Mouse (Mus musculus) neural tube, embryonic 15.5 days (tissue): ENCODE measurements at regions not wholly inside any gene's neighbourhood (a gene's known extent, or its start where the extent isn't known, plus 50 kb on each side); places are given as distances from the start of the nearest gene placed in this dataset.

Experiments used
- ATAC-seq: fragments of 200-750 bp; cut with Nextera tagmentation; 2 replicates; pipeline ENCODE4 v1.8.0; 2017; ENCODE audit warnings: mild to moderate bottlenecking, moderate TSS enrichment, moderate library complexity; ENCODE audit not compliant: low FRiP score
- H3K27ac ChIP-seq: fragments of 300-500 bp; sonication (generic); replicated peaks from 2 replicates; pipeline ENCODE4 v1.5.1; 2015; ENCODE audit warnings: mild to moderate bottlenecking, inconsistent platforms
- H3K27me3 ChIP-seq: fragments of 300-500 bp; sonication (generic); replicated peaks from 2 replicates; pipeline ENCODE4 v1.6.1; 2015; ENCODE audit warnings: inconsistent platforms
- H3K36me3 ChIP-seq: fragments of 300-500 bp; sonication (generic); 2 replicates; pipeline ENCODE4 v1.6.1; 2015; ENCODE audit warnings: inconsistent platforms
- H3K4me1 ChIP-seq: fragments of 300-500 bp; sonication (generic); 2 replicates; pipeline ENCODE4 v1.6.1; 2015; ENCODE audit warnings: inconsistent platforms
- H3K4me2 ChIP-seq: fragments of 300-500 bp; sonication (generic); 2 replicates; pipeline ENCODE4 v1.6.1; 2015; ENCODE audit warnings: inconsistent platforms, mild to moderate bottlenecking, moderate library complexity
- H3K4me3 ChIP-seq: fragments of 300-500 bp; sonication (generic); replicated peaks from 2 replicates; pipeline ENCODE4 v1.5.1; 2015; ENCODE audit warnings: mild to moderate bottlenecking, inconsistent platforms
- H3K9ac ChIP-seq: fragments of 300-500 bp; sonication (generic); replicated peaks from 2 replicates; pipeline ENCODE4 v1.6.1; 2015; ENCODE audit warnings: mild to moderate bottlenecking, inconsistent platforms
- H3K9me3 ChIP-seq: fragments of 300-500 bp; sonication (generic); replicated peaks from 2 replicates; pipeline ENCODE4 v1.6.1; 2016; ENCODE audit warnings: inconsistent platforms
- WGBS: fragments of 180-500 bp; shearing (Covaris S2); methylation state at CpG from one replicate; pipeline ENCODE4 v1.1.7; 2015; ENCODE audit warnings: mixed read lengths; 5-methylcytosine and 5-hydroxymethylcytosine counted together

DNA sequence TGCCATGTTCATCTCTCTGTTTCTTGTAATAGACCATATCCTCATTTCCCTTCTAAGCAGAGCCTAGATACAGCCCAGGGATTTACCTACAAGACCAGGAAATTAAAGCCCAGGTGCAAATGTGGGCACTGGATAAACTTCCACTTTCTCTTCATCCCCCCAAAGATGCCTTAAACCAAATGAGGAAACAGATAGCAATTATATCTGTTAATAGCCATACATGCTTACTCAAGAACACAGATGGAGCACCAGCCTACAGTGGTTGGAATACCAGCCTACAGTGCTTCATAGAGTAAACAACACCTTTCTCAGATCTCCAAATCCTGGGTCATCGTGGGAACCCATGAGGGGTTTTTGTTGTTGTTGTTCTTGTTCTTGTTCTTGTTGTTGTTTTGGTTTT lies 141.5 kb downstream of the Dhx15 start:
- Histone ChIP-seq H3K9me3 (no peaks in the 10 kb centered on the region), H3K27ac (no peak overlapping the region), H3K9ac (no peak overlapping the region), H3K4me1 (peaks cover 8% of the 10 kb centered on the region), H3K4me2 (no peak overlapping the region), H3K4me3 (no peak overlapping the region), H3K36me3 (no peaks in the 10 kb centered on the region), H3K27me3 (no peaks in the 10 kb centered on the region)
- WGBS = 100% methylated on average over 1 of the region's 1 CpGs
- ATAC-seq = no peak

- Histone ChIP-seq H3K9me3 (no peaks in the 10 kb centered on the region), H3K36me3 (no peaks in the 10 kb centered on the region), H3K4me2 (no peak overlapping the region), H3K4me3 (no peak overlapping the region), H3K9ac (no peak overlapping the region), H3K27ac (no peak overlapping the region), H3K4me1 (peaks cover 3% of the 10 kb centered on the region), H3K27me3 (no peaks in the 10 kb centered on the region)
- no peak for ATAC-seq
- 80% methylated on average over 3 of the region's 3 CpGs for WGBS
These were observed 143.6 kb downstream of the Dhx15 start for GRCm38 (mm10) chr5:52046704-52047103.

DNA sequence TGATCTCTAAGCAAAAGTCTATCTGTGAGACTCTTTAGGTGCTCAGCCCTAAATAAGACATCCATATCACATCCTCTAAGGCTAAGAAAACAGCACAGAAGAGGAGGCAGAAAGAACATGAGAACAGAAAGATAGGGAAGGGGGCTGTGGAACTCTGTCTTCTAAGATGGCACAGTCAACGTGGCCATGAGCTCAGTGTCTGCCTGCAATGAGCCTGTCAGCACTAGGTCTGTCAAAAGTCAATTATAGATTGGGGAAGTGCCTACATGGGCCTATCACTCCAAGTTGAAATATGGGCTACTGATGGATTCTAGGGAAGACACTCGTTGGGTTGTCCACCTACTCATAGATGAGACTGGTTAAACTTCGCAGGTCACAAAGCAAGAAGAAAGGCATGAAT lies 146.2 kb downstream of the Dhx15 start:
- no peak for ATAC-seq
- WGBS = 90% methylated on average over 3 of the region's 3 CpGs

DNA sequence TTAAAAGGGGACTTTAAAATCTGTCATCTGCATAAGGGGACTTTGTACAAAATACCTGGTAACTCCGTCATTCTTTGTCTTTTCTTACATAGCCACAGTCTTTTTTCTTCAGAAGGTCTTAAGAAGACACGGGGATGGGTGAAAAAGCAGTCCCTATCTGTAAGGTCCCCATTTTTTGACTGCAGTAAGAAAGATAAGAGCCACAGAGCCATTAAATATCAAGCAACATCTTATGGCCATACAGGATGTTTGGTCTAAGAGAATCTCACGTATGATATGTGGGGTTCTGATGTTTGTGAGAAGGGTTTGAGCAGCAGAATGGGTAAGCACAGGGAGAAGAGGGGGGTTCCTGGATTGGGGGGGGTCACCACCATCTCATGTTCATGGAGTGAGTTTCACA lies 148.9 kb downstream of the Dhx15 start:
- Histone ChIP-seq H3K9ac (no peak overlapping the region), H3K9me3 (no peaks in the 10 kb centered on the region), H3K4me1 (peaks cover 8% of the 10 kb centered on the region; the same call in 1 of the 2 replicates), H3K4me2 (no peak overlapping the region), H3K4me3 (no peak overlapping the region), H3K36me3 (no peaks in the 10 kb centered on the region), H3K27me3 (no peaks in the 10 kb centered on the region), H3K27ac (no peak overlapping the region)
- ATAC-seq = no peak
- WGBS = 85% methylated on average over 3 of the region's 3 CpGs

More for the DNA sequence above, 146.2 kb downstream of the Dhx15 start:
- Histone ChIP-seq H3K27me3 (no peaks in the 10 kb centered on the region), H3K36me3 (no peaks in the 10 kb centered on the region), H3K4me3 (no peak overlapping the region), H3K4me2 (no peak overlapping the region), H3K4me1 (peaks cover 8% of the 10 kb centered on the region; the same call in 1 of the 2 replicates), H3K9ac (no peak overlapping the region), H3K9me3 (no peaks in the 10 kb centered on the region), H3K27ac (no peak overlapping the region)

DNA sequence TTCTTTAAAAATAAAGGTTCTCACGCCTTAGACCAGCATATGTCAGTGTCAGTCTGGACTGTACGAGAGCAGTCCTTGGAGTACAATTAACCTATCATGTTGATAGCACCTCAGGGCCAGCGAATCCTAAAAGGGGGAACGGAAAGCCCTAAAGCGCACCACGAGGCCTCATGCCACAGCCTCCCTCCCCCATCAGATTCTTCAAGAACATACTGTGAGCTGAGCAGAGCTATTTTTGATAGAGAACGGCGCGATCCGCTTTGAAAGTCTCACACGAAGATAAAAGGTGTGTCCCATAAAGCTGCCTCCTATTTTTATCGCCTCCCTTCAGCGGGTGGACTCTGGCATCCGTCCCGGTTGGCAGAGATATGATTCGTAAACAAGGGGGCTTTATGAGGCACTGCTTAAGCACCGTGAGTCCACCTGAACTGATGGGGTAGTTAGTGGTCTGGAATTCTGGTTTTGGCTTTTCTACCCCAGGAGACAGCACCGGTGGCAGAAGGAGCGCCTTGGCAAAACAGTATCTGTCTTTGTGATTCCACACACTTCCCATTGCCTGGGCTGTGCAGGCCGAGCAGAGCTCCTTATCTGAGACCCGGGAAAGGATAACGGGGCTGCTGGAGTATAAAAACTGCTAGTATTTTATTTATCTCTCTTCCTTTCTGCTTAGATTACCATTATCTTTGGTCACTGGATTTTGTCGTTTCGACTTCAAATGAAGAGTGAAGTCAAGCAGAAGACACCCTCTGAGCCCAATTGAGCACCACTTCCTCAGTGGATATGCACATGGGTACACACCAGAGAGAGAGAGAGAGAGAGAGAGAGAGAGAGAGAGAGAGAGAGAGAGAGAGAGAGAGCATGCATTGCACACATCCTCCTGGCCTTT lies 149.6 kb downstream of the Dhx15 start:
- H3K27me3 ChIP-seq = no peaks in the 10 kb centered on the region
- peak; percentile 47 for ATAC-seq
- no peaks in the 10 kb centered on the region for H3K36me3 ChIP-seq
- peaks cover 8% of the 10 kb centered on the region; the same call in 1 of the 2 replicates for H3K4me1 ChIP-seq
- WGBS = 57% methylated on average over 24 of the region's 24 CpGs
- H3K4me3 ChIP-seq = no peak overlapping the region
- H3K27ac ChIP-seq = no peak overlapping the region
- H3K9ac ChIP-seq = no peak overlapping the region
- H3K4me2 ChIP-seq = peak overlapping the region; percentile 17
- no peaks in the 10 kb centered on the region for H3K9me3 ChIP-seq

GRCm38 (mm10) chr5:52035339-52035738 lies 155.0 kb downstream of the Dhx15 start:
- WGBS = 92% methylated on average over 6 of the region's 6 CpGs
- H3K9ac ChIP-seq = no peak overlapping the region
- no peaks in the 10 kb centered on the region for H3K36me3 ChIP-seq
- H3K27ac ChIP-seq = no peak overlapping the region
- no peaks in the 10 kb centered on the region for H3K27me3 ChIP-seq
- ATAC-seq = no peak
- no peak overlapping the region for H3K4me3 ChIP-seq
- no peak overlapping the region for H3K4me2 ChIP-seq
- no peaks in the 10 kb centered on the region for H3K9me3 ChIP-seq
- H3K4me1 ChIP-seq = peaks cover 2% of the 10 kb centered on the region; the same call in 1 of the 2 replicates

DNA sequence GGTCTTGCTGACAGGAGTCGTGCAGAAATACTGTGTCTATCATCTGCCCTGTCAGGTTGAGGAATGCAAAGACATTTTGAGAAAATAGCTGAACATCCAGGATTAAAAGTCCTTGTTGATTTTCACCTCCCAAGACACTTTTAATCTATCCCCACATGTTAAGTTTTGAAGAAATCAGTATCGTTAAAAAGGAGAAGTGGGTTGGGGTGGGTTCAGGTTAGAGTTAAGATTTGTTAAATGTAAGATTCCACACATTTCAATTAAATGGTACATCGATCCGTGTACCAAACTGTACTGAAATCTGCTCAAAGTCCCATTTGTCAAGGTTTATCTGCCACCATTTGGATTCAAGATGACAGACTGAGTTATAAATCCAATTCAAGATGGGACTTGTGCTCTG lies 162.8 kb downstream of the Dhx15 start:
- no peak overlapping the region for H3K9ac ChIP-seq
- H3K27ac ChIP-seq = no peak overlapping the region
- no peak overlapping the region for H3K4me3 ChIP-seq
- no peaks in the 10 kb centered on the region for H3K36me3 ChIP-seq
- no peak for ATAC-seq
- H3K9me3 ChIP-seq = no peaks in the 10 kb centered on the region
- H3K4me2 ChIP-seq = no peak overlapping the region
- 0 out of 2 replicates have a peak, but pooled peaks cover 5% of the 10 kb centered on the region for H3K4me1 ChIP-seq
- WGBS = 94% methylated on average over 4 of the region's 4 CpGs
- no peaks in the 10 kb centered on the region for H3K27me3 ChIP-seq

DNA sequence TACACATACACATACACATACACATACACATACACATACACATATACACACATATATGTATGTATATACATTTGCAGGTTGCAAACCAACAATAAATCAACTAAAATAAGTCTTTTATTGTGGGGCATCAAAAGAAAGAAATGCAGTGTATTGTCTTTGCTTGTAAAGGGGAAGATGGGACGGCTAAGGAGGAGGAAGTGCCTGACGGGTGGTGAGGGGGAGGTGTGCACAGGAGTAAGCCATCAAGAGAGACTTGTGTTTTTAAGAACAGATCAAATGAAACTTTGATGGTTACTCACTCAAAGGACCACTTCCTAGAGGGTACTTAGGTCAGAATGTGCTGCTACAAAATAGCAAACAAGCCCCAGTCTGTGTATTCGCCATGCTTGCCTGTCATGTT lies 164.2 kb downstream of the Dhx15 start:
- H3K4me2 ChIP-seq = no peak overlapping the region
- 76% methylated on average over 3 of the region's 3 CpGs for WGBS
- no peaks in the 10 kb centered on the region for H3K36me3 ChIP-seq
- ATAC-seq = no peak
- H3K9me3 ChIP-seq = no peaks in the 10 kb centered on the region
- 0 out of 2 replicates have a peak, but pooled peaks cover 5% of the 10 kb centered on the region for H3K4me1 ChIP-seq
- H3K27me3 ChIP-seq = no peaks in the 10 kb centered on the region
- no peak overlapping the region for H3K4me3 ChIP-seq
- H3K27ac ChIP-seq = no peak overlapping the region
- H3K9ac ChIP-seq = no peak overlapping the region

GRCm38 (mm10) chr5:52023212-52023611 lies 167.1 kb downstream of the Dhx15 start:
- H3K4me3 ChIP-seq = no peak overlapping the region
- H3K27ac ChIP-seq = no peak overlapping the region
- H3K27me3 ChIP-seq = no peaks in the 10 kb centered on the region
- 72% methylated on average over 9 of the region's 9 CpGs for WGBS
- H3K4me2 ChIP-seq = no peak overlapping the region
- 0 out of 2 replicates have a peak, but pooled peaks cover 5% of the 10 kb centered on the region for H3K4me1 ChIP-seq
- ATAC-seq = no peak; the same call in 1 of the 2 replicates
- no peak overlapping the region for H3K9ac ChIP-seq
- H3K9me3 ChIP-seq = no peaks in the 10 kb centered on the region
- H3K36me3 ChIP-seq = no peaks in the 10 kb centered on the region

DNA sequence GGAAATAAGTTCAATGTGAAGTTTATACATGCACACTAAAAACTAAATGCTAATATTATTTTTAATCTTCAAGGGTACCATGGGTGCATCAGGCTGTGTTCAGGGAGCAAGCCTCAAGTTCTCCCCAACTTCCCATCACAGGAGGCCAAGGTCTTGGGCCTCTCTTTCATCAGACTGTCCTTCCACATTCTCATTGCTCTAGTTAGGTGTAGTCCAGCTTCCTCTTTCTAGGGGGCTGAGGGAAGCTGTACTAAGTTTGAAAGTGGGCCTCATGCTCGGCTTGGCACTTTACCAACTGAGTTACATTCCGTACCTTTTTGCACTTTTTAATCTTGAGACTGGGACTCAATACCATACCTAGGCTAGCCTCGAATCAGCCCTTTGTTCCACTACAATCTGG lies 173.3 kb downstream of the Dhx15 start:
- 80% methylated on average over 3 of the region's 3 CpGs for WGBS
- ATAC-seq = no peak
- H3K9ac ChIP-seq = no peak overlapping the region

DNA sequence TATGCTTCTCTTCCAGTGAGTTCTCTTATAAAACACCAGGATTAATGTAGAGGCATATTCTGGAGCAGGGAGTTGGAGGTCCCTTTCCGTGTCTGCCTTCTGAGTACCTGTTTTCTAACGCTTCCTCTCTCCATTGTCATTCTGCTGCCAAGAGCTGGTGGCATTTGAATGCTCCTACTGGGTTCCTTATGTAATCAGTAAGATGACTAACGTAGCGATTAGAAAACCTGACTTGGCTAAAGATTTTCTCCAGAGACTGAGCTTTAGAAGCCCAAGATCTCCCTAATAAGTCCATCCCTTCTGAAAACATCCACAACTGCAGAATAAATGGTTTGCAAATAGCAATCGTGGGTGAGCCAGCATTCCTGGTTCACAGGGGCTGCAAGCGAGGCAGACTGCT lies 174.5 kb downstream of the Dhx15 start:
- H3K4me1 ChIP-seq = 0 out of 2 replicates have a peak, but pooled peaks cover 5% of the 10 kb centered on the region
- no peak overlapping the region for H3K4me2 ChIP-seq
- no peaks in the 10 kb centered on the region for H3K9me3 ChIP-seq
- no peak for ATAC-seq
- no peaks in the 10 kb centered on the region for H3K36me3 ChIP-seq
- H3K9ac ChIP-seq = no peak overlapping the region
- no peak overlapping the region for H3K4me3 ChIP-seq
- H3K27ac ChIP-seq = no peak overlapping the region
- WGBS = 37% methylated on average over 6 of the region's 6 CpGs
- H3K27me3 ChIP-seq = no peaks in the 10 kb centered on the region

More for the DNA sequence above, 173.3 kb downstream of the Dhx15 start:
- no peak overlapping the region for H3K4me3 ChIP-seq
- H3K27ac ChIP-seq = no peak overlapping the region
- H3K4me2 ChIP-seq = no peak overlapping the region
- H3K27me3 ChIP-seq = no peaks in the 10 kb centered on the region
- no peaks in the 10 kb centered on the region for H3K36me3 ChIP-seq
- H3K9me3 ChIP-seq = no peaks in the 10 kb centered on the region
- H3K4me1 ChIP-seq = 0 out of 2 replicates have a peak, but pooled peaks cover 5% of the 10 kb centered on the region

DNA sequence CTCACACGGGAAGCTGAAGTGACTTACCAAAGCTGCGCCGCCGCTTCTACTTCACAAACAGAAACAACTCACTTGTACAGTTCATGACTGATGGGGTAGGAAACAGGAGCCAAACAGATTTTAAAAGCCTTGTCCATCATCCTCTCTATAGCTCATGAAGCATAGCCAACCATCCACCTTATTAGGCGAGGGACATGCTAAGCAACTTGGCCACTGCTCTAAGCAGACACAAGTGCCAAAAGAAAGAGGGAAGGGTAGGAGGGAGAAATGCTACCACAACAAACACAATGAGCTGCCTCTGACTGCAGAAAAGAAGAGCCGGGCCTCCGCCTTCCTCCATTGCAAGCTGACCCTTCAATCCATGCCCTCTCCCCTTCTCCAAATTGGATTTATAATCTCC lies 179.9 kb downstream of the Dhx15 start:
- 87% methylated on average over 7 of the region's 7 CpGs for WGBS
- H3K27ac ChIP-seq = no peak overlapping the region
- H3K9ac ChIP-seq = no peak overlapping the region
- no peak overlapping the region for H3K4me2 ChIP-seq
- no peaks in the 10 kb centered on the region for H3K4me1 ChIP-seq
- H3K9me3 ChIP-seq = no peaks in the 10 kb centered on the region
- no peak for ATAC-seq
- H3K36me3 ChIP-seq = no peaks in the 10 kb centered on the region
- H3K4me3 ChIP-seq = no peak overlapping the region
- no peaks in the 10 kb centered on the region for H3K27me3 ChIP-seq
